Mouse (Mus musculus) cerebellum, postnatal 4 days (tissue): Measurements from ENCODE around the gene Cadm1.

Experiments
- DNase-seq, 2 experiments: peaks; one replicate each; pipeline ENCODE4 v3.0.0; 2022; ENCODE audit warnings: low spot score in 2 of 2, mixed read lengths in 1 of 2

Gene Cadm1

DNA sequence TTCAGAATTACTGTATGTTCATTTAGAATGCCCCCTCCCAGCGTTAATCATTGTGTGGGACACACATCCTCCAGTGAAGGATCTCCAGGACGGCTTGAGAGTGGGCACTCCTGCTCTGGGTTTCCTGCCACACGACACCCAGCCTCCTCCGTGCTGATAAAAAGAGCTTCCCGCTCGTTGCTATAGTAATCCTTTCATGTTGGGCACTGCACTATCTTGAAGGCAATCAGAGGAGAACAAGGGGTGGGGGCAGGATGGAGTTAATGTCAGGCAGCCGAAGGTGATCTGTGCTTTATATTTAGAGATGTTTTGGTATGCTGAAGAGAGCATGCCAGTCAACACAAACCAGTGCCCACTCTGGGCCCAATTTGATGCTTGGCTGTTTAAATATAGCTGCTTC, 209.3 kb downstream of the Cadm1 start:
- no peak for DNase-seq

DNA sequence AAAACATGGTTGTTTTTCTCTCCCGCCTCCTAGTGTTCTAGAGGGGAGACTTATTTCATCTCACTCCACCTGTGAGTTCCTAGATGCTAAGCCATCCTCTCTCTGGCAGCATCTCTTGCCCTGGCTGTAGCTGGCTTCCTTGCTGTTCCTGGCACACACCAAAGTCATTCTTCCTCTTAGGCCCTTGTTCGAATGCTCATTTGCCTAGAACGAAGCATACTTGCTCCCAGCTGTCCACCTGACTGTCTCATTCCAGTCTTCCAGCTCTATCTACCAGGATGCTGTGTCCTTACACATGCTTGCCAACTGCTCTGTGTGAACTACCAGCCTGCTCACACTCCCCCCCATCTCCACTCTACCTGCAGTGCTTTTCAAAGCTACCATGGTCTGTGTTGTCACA, 211.8 kb downstream of the Cadm1 start:
- DNase-seq = no peak

DNA sequence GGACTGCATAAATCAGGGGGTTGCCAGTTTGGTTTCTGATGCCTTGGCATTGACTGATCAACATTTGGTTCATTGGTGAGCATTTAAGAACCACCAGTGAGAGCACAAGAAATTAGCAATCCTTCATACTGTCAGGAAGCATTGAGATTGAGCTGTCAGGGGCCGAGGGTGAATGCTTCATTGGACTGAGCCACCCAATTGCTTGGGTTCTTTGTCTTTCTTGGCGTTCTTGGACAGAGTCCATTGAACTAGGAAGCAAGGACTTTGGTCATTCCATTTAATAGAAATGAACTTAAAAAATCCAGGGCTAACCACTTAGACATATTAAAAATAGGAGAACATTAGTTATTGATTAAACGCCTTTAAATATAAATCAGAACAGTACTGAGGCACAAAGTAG, 214.9 kb downstream of the Cadm1 start:
- DNase-seq = no peak

- no peak for DNase-seq
Observed at GRCm38 (mm10) chr9:47745716-47746115, 215.7 kb downstream of the Cadm1 start.

DNA sequence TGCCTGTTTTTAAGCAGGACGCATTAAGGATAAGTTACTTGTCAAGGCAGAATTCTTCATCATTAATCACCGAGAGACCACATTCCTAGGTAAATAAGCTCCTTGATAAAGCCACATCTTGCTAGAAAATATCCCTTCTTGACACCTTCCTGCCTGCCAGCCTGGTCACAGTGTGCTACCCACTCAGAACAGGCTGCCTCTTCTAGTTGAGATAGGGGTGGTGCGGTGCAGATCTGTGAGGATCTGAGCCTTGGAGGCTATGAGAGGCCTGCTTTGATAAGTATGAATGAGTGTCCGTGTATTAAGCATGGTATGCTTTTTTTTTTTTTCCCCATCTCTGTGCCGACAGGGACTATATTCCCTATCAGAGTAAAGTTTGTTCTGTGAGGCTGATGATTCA, 219.2 kb downstream of the Cadm1 start:
- no peak for DNase-seq

- no peak for DNase-seq
Observed at GRCm38 (mm10) chr9:47752516-47752915, 222.5 kb downstream of the Cadm1 start.

GRCm38 (mm10) chr9:47753127-47753526, 223.2 kb downstream of the Cadm1 start:
- no peak for DNase-seq

GRCm38 (mm10) chr9:47755119-47755518, 225.1 kb downstream of the Cadm1 start:
- DNase-seq = no peak

DNA sequence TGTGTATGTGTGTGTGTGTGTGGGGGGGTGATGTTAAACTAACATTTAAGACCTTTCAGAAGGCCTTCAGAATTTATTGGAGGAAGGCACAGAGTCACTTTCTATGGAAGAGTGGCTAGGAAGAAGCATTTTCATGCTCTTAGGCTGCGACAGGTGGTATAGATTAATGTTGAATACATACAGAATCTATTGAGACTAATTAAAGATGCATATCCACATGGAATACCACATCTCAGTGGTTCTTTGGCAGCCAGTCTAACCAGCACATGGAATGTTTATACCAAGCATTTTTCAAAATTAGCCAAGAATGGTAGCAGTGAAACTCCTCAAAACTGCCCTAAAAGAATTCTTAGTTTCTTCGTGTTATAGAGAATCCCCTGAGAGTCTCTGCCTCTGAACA, 227.8 kb downstream of the Cadm1 start:
- no peak for DNase-seq

DNA sequence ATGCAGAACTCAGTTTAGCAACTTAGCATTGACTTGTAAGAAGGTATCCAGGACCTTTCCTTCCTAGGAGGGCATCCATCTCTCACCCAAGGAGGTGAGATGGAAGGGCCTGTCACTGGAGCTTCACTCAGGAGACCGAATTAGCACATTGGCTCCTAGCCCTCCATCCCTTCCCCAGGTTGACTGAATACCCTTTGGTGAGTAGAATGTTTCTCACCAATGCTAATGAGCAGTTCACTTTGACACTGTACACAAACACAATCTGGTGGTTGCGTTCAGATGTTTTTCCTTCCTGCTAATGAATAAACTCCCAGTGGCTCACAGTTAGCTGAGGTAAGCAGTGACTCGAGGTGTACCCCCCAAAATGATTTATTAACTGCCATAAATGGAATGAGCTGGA, 228.3 kb downstream of the Cadm1 start:
- no peak for DNase-seq

GRCm38 (mm10) chr9:47759807-47760206, 229.8 kb downstream of the Cadm1 start:
- no peak for DNase-seq

GRCm38 (mm10) chr9:47761601-47762000, 231.6 kb downstream of the Cadm1 start:
- no peak for DNase-seq

GRCm38 (mm10) chr9:47762913-47763312, 232.9 kb downstream of the Cadm1 start:
- no peak for DNase-seq

DNA sequence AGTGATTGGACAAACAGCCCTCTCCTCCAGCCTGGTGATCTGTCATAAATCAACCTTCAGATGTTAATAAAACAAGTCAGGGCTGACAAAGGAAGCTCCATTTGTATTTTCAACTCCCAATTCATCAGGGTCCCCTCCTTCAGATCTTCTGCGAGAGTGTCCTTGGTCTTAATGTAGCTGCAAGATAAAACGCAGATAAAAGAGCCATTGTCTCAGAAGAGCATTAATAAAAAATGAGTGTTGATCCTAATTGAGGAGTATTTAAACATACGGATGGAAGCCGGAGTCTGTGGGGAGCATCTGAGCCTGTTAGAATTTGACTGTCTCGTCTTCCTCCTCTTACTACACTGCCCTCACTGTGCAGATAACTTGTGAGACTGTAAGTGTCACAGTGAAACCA, 234.9 kb downstream of the Cadm1 start:
- DNase-seq = no peak

- no peak for DNase-seq
Observed at GRCm38 (mm10) chr9:47765323-47765722, 235.3 kb downstream of the Cadm1 start.

- no peak for DNase-seq
Observed at GRCm38 (mm10) chr9:47766342-47766741, 236.4 kb downstream of the Cadm1 start.

DNA sequence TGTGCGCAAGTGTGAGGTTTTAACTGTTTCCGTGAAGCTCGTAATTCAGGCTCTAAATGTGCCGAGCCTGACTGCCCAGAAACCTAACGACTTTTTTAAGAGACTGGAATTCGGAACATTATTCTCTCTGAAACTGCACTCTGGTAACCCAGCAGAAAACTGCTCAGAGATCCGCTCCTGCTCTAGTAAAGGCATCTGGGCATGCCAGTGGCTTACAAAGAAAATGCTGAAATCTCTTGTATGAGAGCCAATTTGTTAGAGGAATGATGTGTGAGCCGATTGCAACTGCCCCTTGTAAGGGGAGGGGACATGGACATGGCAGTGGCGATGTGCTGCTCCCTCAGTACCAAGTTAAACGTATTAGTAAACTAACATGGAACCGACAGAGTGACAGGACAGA, 240.9 kb downstream of the Cadm1 start:
- DNase-seq = no peak

- DNase-seq = no peak
Observed at GRCm38 (mm10) chr9:47771953-47772352, 242.0 kb downstream of the Cadm1 start.

- DNase-seq = no peak
Observed at GRCm38 (mm10) chr9:47772750-47773149, 242.8 kb downstream of the Cadm1 start.

DNA sequence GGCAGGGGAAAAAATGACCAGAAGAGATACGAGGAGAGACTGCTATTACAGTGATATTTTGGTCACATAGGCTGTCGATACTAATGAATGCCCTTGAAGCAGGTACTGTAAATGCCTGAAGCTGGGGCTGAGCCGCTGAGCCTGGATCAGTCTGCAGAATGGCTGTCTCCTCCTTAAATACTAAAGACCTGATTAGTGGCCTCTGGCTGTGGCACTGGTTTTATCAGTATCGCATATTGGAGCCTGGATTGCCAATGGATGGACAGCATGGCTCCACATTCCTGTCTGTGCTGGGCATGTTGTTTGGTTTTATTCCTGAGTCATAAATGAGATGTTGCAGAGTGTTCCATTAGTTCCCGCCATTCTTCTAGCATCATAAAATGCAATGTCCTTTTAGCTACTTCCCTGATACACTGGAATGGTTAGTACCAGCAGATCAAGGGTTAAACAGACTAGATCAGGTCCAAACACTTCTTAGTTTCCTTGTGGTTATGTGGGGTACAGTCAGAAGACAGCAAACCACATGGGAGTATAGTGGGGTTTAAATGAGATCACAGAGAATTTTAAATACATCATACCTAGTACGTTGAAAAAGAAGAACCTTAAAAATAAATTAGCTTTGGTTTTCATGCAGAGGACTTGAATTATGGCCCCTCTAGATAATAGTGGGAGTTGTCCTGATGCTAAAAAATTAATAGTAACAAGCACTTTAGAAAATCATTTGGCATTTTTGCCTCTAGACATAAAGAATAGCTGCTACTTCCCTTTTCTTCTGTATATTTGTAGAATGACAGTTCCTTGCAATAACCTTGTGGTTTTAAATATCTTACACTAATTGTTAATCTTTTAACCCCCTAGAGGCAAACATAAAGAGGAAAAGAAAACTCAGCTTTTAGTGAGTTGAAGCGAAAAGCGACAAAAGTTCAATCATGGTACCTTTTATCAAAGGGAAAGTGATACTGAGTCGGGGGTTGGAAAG, 247.3 kb downstream of the Cadm1 start:
- no peak for DNase-seq

GRCm38 (mm10) chr9:47778438-47778837, 248.5 kb downstream of the Cadm1 start:
- DNase-seq = no peak

- DNase-seq = no peak
Observed at GRCm38 (mm10) chr9:47779291-47779690, 249.3 kb downstream of the Cadm1 start.

- DNase-seq = no peak
Observed at GRCm38 (mm10) chr9:47786642-47787041, 256.7 kb downstream of the Cadm1 start.

DNA sequence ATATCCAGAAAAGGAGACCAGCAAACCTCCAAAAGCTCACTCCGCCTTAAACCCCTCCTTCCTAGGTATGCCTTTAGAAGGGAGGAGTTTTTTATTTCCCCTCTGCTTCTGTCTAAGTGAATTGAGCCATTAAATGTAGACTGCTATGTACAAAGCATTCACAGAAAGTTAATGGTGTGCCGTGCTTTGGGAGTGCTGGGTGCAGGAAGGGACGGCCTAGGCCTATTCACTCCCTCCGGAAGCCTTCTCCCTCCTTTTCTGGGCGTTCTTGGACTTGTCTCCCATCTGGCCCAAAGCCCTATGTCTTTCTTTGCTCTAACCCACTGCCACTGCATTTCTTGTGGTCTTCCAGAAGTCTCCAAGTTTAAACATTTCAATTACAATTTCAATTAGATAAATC, 268.5 kb downstream of the Cadm1 start:
- DNase-seq = no peak
